Comparison of ENCODE assay signal across 9 mouse cellular contexts in genomic region chr5:74161297-74161926, GRCm38 (mm10). TPM values are rescaled to one million over a fixed set of nuclear protein-coding genes. Genes with fewer than 3 reads are reported as not detected.
DNase-seq lines count a peak whose midpoint lies in the region; ATAC-seq lines count a peak whose summit lies in the region.
"Had no signal": no experiment of that assay in that cellular context is flagged by ENCODE, and none has a peak within 500 bp of the region (broad histone marks: within the 10 kb centered on the region; RNA-seq: fewer than 3 reads in every experiment).

No protein-coding gene starts in this region.

- H3K9ac ChIP-seq in heart, embryonic 15.5 days, result peak overlapping the region; percentile 42
- peak overlapping the region; percentile 3; the same call in 1 of the 2 replicates for H3K9ac ChIP-seq in midbrain, embryonic 13.5 days (replicated peaks)
- H3K9ac ChIP-seq: liver, embryonic 14.5 days had no signal

- no peaks in the 10 kb centered on the region for H3K9me3 ChIP-seq in heart, embryonic 15.5 days (replicated peaks)
- no peaks in the 10 kb centered on the region for H3K9me3 ChIP-seq in midbrain, embryonic 13.5 days

- H3K27me3 ChIP-seq in heart, embryonic 15.5 days, result no peaks in the 10 kb centered on the region
- peaks cover 21% of the 10 kb centered on the region for H3K27me3 ChIP-seq in midbrain, embryonic 13.5 days

- peak; percentile 92 for ATAC-seq in heart, embryonic 15.5 days (replicated peaks; ENCODE audit: insufficient number of reproducible peaks, insufficient read depth, low FRiP score, low read depth)
- peak; percentile 84 for ATAC-seq in midbrain, embryonic 13.5 days

- peak overlapping the region; percentile 60 for H3K4me2 ChIP-seq in heart, embryonic 15.5 days
- peak overlapping the region; percentile 46 for H3K4me2 ChIP-seq in midbrain, embryonic 13.5 days (replicated peaks)

- peak overlapping the region; percentile 96 for H3K27ac ChIP-seq in heart, embryonic 15.5 days
- 0 out of 2 replicates have a peak overlapping the region, but pooled peaks have one; percentile 1 for H3K27ac ChIP-seq in midbrain, embryonic 13.5 days
- H3K27ac ChIP-seq: liver, embryonic 14.5 days had no signal

- no peaks in the 10 kb centered on the region for H3K36me3 ChIP-seq in heart, embryonic 15.5 days
- no peaks in the 10 kb centered on the region for H3K36me3 ChIP-seq in midbrain, embryonic 13.5 days

- intact Hi-C loops in left cerebral cortex, postnatal 10 days (cut with DNase I), result no loop called here

- DNase-seq in NIH3T3 (ENCODE audit: low read depth), result peak; percentile 69
- peak; percentile 86 for DNase-seq in embryo, embryonic 11 days
- DNase-seq in kidney, postnatal 14 days, result peak; percentile 75
- DNase-seq in frontal cortex, adult 2 months (ENCODE audit: extremely low spot score in 1 of 2, low spot score in 1 of 2), result no peak
- no peak for DNase-seq in layer of hippocampus, adult 18-20 months (ENCODE audit: low spot score in 2 of 2)
- DNase-seq in left cerebral cortex, postnatal 10 days (ENCODE audit: extremely low spot score in 1 of 2, low spot score in 2 of 2), result no peak

- peak overlapping the region; percentile 39 for H3K4me3 ChIP-seq in heart, embryonic 15.5 days
- peak overlapping the region; percentile 20; the same call in 1 of the 2 replicates for H3K4me3 ChIP-seq in midbrain, embryonic 13.5 days (replicated peaks)

- WGBS in heart, embryonic 15.5 days, result 4% methylated on average over 15 of the region's 15 CpGs
- WGBS in midbrain, embryonic 13.5 days, result 19% methylated on average over 15 of the region's 15 CpGs

- peaks cover 55% of the 10 kb centered on the region for H3K4me1 ChIP-seq in heart, embryonic 15.5 days (replicated peaks)
- H3K4me1 ChIP-seq in midbrain, embryonic 13.5 days (replicated peaks), result peaks cover 12% of the 10 kb centered on the region

RNA-seq across cellular contexts. Expression of gene Rasl11b, which starts 33.7 kb away (rescaled TPM):
- 90.2 and 101 TPM in 2 replicates for polyA plus RNA-seq in heart, embryonic 15.5 days (2015; fragmentation: Nextera tagmentation; extraction: Ambion mirVana)
- polyA plus RNA-seq in midbrain, embryonic 13.5 days (2015; fragmentation: Nextera tagmentation; extraction: Ambion mirVana), result 11.0 and 11.7 TPM in 2 replicates
- 191 and 225 TPM in 2 replicates for polyA plus RNA-seq in frontal cortex, adult 2 months (2012; rRNA removed)
- 10 to 100 TPM; 67.4 to 83.8 TPM for total RNA-seq in layer of hippocampus, adult 18-20 months (2021)
- total RNA-seq in left cerebral cortex, postnatal 10 days (2021), result 10 to 100 TPM; 74.5 to 75.6 TPM

Comparison
In these comparisons a context has a peak if more than half of its experiments do, and no peak if none do; other contexts are left out.
1. DNase-seq: peak in NIH3T3 (single experiment), embryo, embryonic 11 days (single experiment) and kidney, postnatal 14 days (single experiment); none in frontal cortex, adult 2 months (0 of 2), layer of hippocampus, adult 18-20 months (0 of 2) and left cerebral cortex, postnatal 10 days (0 of 2).